Mouse (Mus musculus): ENCODE results near the gene Creb5. TPM values are rescaled to one million over a fixed set of nuclear protein-coding genes. Genes with fewer than 3 reads are reported as not detected.

Gene Creb5
- polyA plus RNA-seq, 1 experiment from 2014 or later: 2.8 TPM

- WGBS: 83% methylated on average over 3 of the region's 3 CpGs
- Histone ChIP-seq H3K4me2 (ENCODE audit: low read length) (no peak overlapping the region), H3K9ac (replicated peaks; ENCODE audit: low read length) (no peak overlapping the region), H3K4me1 (ENCODE audit: control insufficient read depth, insufficient read depth, low read length) (no peaks in the 10 kb centered on the region), H3K9me3 (ENCODE audit: control insufficient read depth, low read length) (no peaks in the 10 kb centered on the region), H3K27me3 (ENCODE audit: control insufficient read depth, insufficient read depth, low read length) (no peaks in the 10 kb centered on the region), H3K36me3 (ENCODE audit: control insufficient read depth, insufficient read depth, low read length) (no peaks in the 10 kb centered on the region), H3K4me3 (replicated peaks; ENCODE audit: low read depth, low read length) (no peak overlapping the region), H3K27ac (replicated peaks; ENCODE audit: low read depth, low read length) (no peak overlapping the region)
- ATAC-seq (ENCODE audit: low FRiP score, low TSS enrichment) (no peak), DNase-seq (no peak)
Measured at GRCm38 (mm10) chr6:53604386-53604785, 317.3 kb downstream of the Creb5 start.

- WGBS: 88% methylated on average over 2 of the region's 2 CpGs
- DNase-seq (no peak), ATAC-seq (ENCODE audit: low FRiP score, low TSS enrichment) (no peak)
- Histone ChIP-seq H3K4me3 (replicated peaks; ENCODE audit: low read depth, low read length) (no peak overlapping the region), H3K9me3 (ENCODE audit: control insufficient read depth, low read length) (no peaks in the 10 kb centered on the region), H3K4me2 (ENCODE audit: low read length) (no peak overlapping the region), H3K36me3 (ENCODE audit: control insufficient read depth, insufficient read depth, low read length) (no peaks in the 10 kb centered on the region), H3K27me3 (ENCODE audit: control insufficient read depth, insufficient read depth, low read length) (no peaks in the 10 kb centered on the region), H3K9ac (replicated peaks; ENCODE audit: low read length) (no peak overlapping the region), H3K4me1 (ENCODE audit: control insufficient read depth, insufficient read depth, low read length) (no peaks in the 10 kb centered on the region), H3K27ac (replicated peaks; ENCODE audit: low read depth, low read length) (no peak overlapping the region)
Measured at GRCm38 (mm10) chr6:53605184-53605583, 318.1 kb downstream of the Creb5 start.

GRCm38 (mm10) chr6:53611451-53611945 lies 324.4 kb downstream of the Creb5 start:
- H3K4me3 ChIP-seq (replicated peaks; ENCODE audit: low read depth, low read length): no peak overlapping the region
- no peak overlapping the region for H3K27ac ChIP-seq (replicated peaks; ENCODE audit: low read depth, low read length)
- H3K4me2 ChIP-seq (ENCODE audit: low read length): no peak overlapping the region
- WGBS: 82% methylated on average over 5 of the region's 5 CpGs
- no peak for DNase-seq
- H3K9me3 ChIP-seq (ENCODE audit: control insufficient read depth, low read length): no peaks in the 10 kb centered on the region
- no peak overlapping the region for H3K9ac ChIP-seq (replicated peaks; ENCODE audit: low read length)
- H3K4me1 ChIP-seq (ENCODE audit: control insufficient read depth, insufficient read depth, low read length): no peaks in the 10 kb centered on the region
- H3K27me3 ChIP-seq (ENCODE audit: control insufficient read depth, insufficient read depth, low read length): no peaks in the 10 kb centered on the region
- ATAC-seq (ENCODE audit: low FRiP score, low TSS enrichment): no peak
- H3K36me3 ChIP-seq (ENCODE audit: control insufficient read depth, insufficient read depth, low read length): no peaks in the 10 kb centered on the region

- Histone ChIP-seq H3K4me1 (ENCODE audit: control insufficient read depth, insufficient read depth, low read length) (no peaks in the 10 kb centered on the region), H3K4me3 (replicated peaks; ENCODE audit: low read depth, low read length) (no peak overlapping the region), H3K27ac (replicated peaks; ENCODE audit: low read depth, low read length) (no peak overlapping the region), H3K36me3 (ENCODE audit: control insufficient read depth, insufficient read depth, low read length) (no peaks in the 10 kb centered on the region), H3K27me3 (ENCODE audit: control insufficient read depth, insufficient read depth, low read length) (no peaks in the 10 kb centered on the region), H3K4me2 (ENCODE audit: low read length) (no peak overlapping the region), H3K9ac (replicated peaks; ENCODE audit: low read length) (no peak overlapping the region), H3K9me3 (ENCODE audit: control insufficient read depth, low read length) (no peaks in the 10 kb centered on the region)
- ATAC-seq (ENCODE audit: low FRiP score, low TSS enrichment) (no peak), DNase-seq (no peak)
- WGBS: 67% methylated on average over 6 of the region's 6 CpGs
Measured at GRCm38 (mm10) chr6:53612681-53613080, 325.6 kb downstream of the Creb5 start.

- ATAC-seq (ENCODE audit: low FRiP score, low TSS enrichment) (no peak), DNase-seq (no peak)
- H3K4me1 ChIP-seq (ENCODE audit: control insufficient read depth, insufficient read depth, low read length): no peaks in the 10 kb centered on the region
- no peaks in the 10 kb centered on the region for H3K9me3 ChIP-seq (ENCODE audit: control insufficient read depth, low read length)
- H3K4me2 ChIP-seq (ENCODE audit: low read length): no peak overlapping the region
- H3K36me3 ChIP-seq (ENCODE audit: control insufficient read depth, insufficient read depth, low read length): no peaks in the 10 kb centered on the region
- WGBS: 79% methylated on average over 9 of the region's 9 CpGs
- no peak overlapping the region for H3K9ac ChIP-seq (replicated peaks; ENCODE audit: low read length)
- H3K27ac ChIP-seq (replicated peaks; ENCODE audit: low read depth, low read length): no peak overlapping the region
- no peaks in the 10 kb centered on the region for H3K27me3 ChIP-seq (ENCODE audit: control insufficient read depth, insufficient read depth, low read length)
- no peak overlapping the region for H3K4me3 ChIP-seq (replicated peaks; ENCODE audit: low read depth, low read length)
Measured at GRCm38 (mm10) chr6:53615440-53616211, 328.6 kb downstream of the Creb5 start.

GRCm38 (mm10) chr6:53618164-53618563 lies 331.1 kb downstream of the Creb5 start:
- no peaks in the 10 kb centered on the region for H3K27me3 ChIP-seq (ENCODE audit: control insufficient read depth, insufficient read depth, low read length)
- ATAC-seq (ENCODE audit: low FRiP score, low TSS enrichment) (no peak), DNase-seq (no peak)
- no peak overlapping the region for H3K4me2 ChIP-seq (ENCODE audit: low read length)
- no peaks in the 10 kb centered on the region for H3K9me3 ChIP-seq (ENCODE audit: control insufficient read depth, low read length)
- H3K36me3 ChIP-seq (ENCODE audit: control insufficient read depth, insufficient read depth, low read length): no peaks in the 10 kb centered on the region
- no peaks in the 10 kb centered on the region for H3K4me1 ChIP-seq (ENCODE audit: control insufficient read depth, insufficient read depth, low read length)
- H3K27ac ChIP-seq (replicated peaks; ENCODE audit: low read depth, low read length): no peak overlapping the region
- H3K4me3 ChIP-seq (replicated peaks; ENCODE audit: low read depth, low read length): no peak overlapping the region
- WGBS: 77% methylated on average over 8 of the region's 8 CpGs
- H3K9ac ChIP-seq (replicated peaks; ENCODE audit: low read length): no peak overlapping the region

GRCm38 (mm10) chr6:53619676-53620075 lies 332.6 kb downstream of the Creb5 start:
- WGBS: 80% methylated on average over 1 of the region's 1 CpGs
- Histone ChIP-seq H3K36me3 (ENCODE audit: control insufficient read depth, insufficient read depth, low read length) (no peaks in the 10 kb centered on the region), H3K9me3 (ENCODE audit: control insufficient read depth, low read length) (no peaks in the 10 kb centered on the region), H3K9ac (replicated peaks; ENCODE audit: low read length) (no peak overlapping the region), H3K4me2 (ENCODE audit: low read length) (no peak overlapping the region), H3K4me3 (replicated peaks; ENCODE audit: low read depth, low read length) (no peak overlapping the region), H3K27me3 (ENCODE audit: control insufficient read depth, insufficient read depth, low read length) (no peaks in the 10 kb centered on the region), H3K4me1 (ENCODE audit: control insufficient read depth, insufficient read depth, low read length) (peaks cover 10% of the 10 kb centered on the region), H3K27ac (replicated peaks; ENCODE audit: low read depth, low read length) (no peak overlapping the region)
- DNase-seq: no peak
- no peak for ATAC-seq (ENCODE audit: low FRiP score, low TSS enrichment)

GRCm38 (mm10) chr6:53621295-53621694 lies 334.2 kb downstream of the Creb5 start:
- H3K4me2 ChIP-seq (ENCODE audit: low read length): no peak overlapping the region
- H3K27me3 ChIP-seq (ENCODE audit: control insufficient read depth, insufficient read depth, low read length): no peaks in the 10 kb centered on the region
- ATAC-seq (ENCODE audit: low FRiP score, low TSS enrichment): no peak
- H3K36me3 ChIP-seq (ENCODE audit: control insufficient read depth, insufficient read depth, low read length): no peaks in the 10 kb centered on the region
- DNase-seq: no peak
- H3K4me3 ChIP-seq (replicated peaks; ENCODE audit: low read depth, low read length): no peak overlapping the region
- peaks cover 10% of the 10 kb centered on the region for H3K4me1 ChIP-seq (ENCODE audit: control insufficient read depth, insufficient read depth, low read length)
- WGBS: 94% methylated on average over 5 of the region's 5 CpGs
- H3K9me3 ChIP-seq (ENCODE audit: control insufficient read depth, low read length): no peaks in the 10 kb centered on the region
- no peak overlapping the region for H3K27ac ChIP-seq (replicated peaks; ENCODE audit: low read depth, low read length)
- no peak overlapping the region for H3K9ac ChIP-seq (replicated peaks; ENCODE audit: low read length)
